Mouse (Mus musculus): ENCODE results near the gene Tgds. TPM values are rescaled to one million over a fixed set of nuclear protein-coding genes. Genes with fewer than 3 reads are reported as not detected.

Tgds gene
- polyA plus RNA-seq, 1 experiment from 2014 or later, result 34.9 TPM

- Histone ChIP-seq H3K9ac (replicated peaks; ENCODE audit: low read length) (no peak overlapping the region), H3K9me3 (ENCODE audit: low read length) (peaks cover 6% of the 10 kb centered on the region; the same call in 1 of the 2 replicates), H3K27me3 (ENCODE audit: insufficient read depth, low read length) (no peaks in the 10 kb centered on the region), H3K27ac (ENCODE audit: low read length) (no peak overlapping the region), H3K36me3 (ENCODE audit: insufficient read depth, low read length) (no peaks in the 10 kb centered on the region), H3K4me1 (ENCODE audit: insufficient read depth, low read length) (no peaks in the 10 kb centered on the region), H3K4me3 (ENCODE audit: low read length) (no peak overlapping the region), H3K4me2 (replicated peaks; ENCODE audit: low read depth, low read length) (no peak overlapping the region)
- ATAC-seq (ENCODE audit: low FRiP score, low TSS enrichment), result no peak
- WGBS, result 83% methylated on average over 14 of the region's 14 CpGs
These were observed 31.1 kb downstream of the Tgds start for GRCm38 (mm10) chr14:118101227-118101990.

GRCm38 (mm10) chr14:118098265-118098664 lies 34.3 kb downstream of the Tgds start:
- WGBS, result 42% methylated on average over 2 of the region's 2 CpGs
- no peak overlapping the region for H3K27ac ChIP-seq (ENCODE audit: low read length)
- no peak overlapping the region for H3K4me3 ChIP-seq (ENCODE audit: low read length)
- H3K27me3 ChIP-seq (ENCODE audit: insufficient read depth, low read length), result no peaks in the 10 kb centered on the region
- no peak for ATAC-seq (ENCODE audit: low FRiP score, low TSS enrichment)
- H3K9ac ChIP-seq (replicated peaks; ENCODE audit: low read length), result no peak overlapping the region
- no peak overlapping the region for H3K4me2 ChIP-seq (replicated peaks; ENCODE audit: low read depth, low read length)
- no peaks in the 10 kb centered on the region for H3K9me3 ChIP-seq (ENCODE audit: low read length)
- H3K36me3 ChIP-seq (ENCODE audit: insufficient read depth, low read length), result no peaks in the 10 kb centered on the region
- no peaks in the 10 kb centered on the region for H3K4me1 ChIP-seq (ENCODE audit: insufficient read depth, low read length)

DNA sequence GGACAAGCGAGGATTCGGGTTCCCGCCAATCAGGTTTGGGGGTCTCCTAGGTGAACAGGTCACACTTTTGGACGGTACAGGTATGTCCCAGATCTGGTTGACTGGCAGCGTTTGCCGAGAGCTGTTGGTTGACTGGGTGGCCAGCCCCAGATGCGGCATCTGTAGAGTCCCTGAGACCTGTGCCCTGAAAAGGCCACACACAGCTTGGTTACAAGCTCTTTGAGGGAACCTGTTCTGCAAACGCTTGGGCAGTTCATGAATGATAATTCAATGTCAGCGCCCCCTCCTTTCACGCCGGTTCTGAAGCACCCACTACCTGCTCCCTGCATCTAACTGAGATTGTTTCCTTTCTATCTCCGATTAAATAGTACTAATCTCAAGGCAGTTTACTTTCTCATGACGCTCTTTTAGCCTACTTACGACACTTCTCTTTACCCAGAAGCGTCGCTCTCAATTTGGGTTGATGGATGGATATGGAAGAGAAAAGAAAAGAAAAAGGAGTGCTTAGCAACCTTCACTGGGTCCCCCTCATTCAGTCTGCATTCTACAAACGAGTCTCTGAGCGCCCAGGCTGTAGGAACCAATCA lies 42.7 kb downstream of the Tgds start:
- no peaks in the 10 kb centered on the region; the same call in 1 of the 2 replicates for H3K4me1 ChIP-seq (ENCODE audit: insufficient read depth, low read length)
- H3K9ac ChIP-seq (replicated peaks; ENCODE audit: low read length), result peak overlapping the region; percentile 72
- no peaks in the 10 kb centered on the region for H3K27me3 ChIP-seq (ENCODE audit: insufficient read depth, low read length)
- peak overlapping the region; percentile 41; the same call in 1 of the 2 replicates for H3K27ac ChIP-seq (ENCODE audit: low read length)
- no peaks in the 10 kb centered on the region for H3K36me3 ChIP-seq (ENCODE audit: insufficient read depth, low read length)
- ATAC-seq (ENCODE audit: low FRiP score, low TSS enrichment), result peak; percentile 71
- H3K4me3 ChIP-seq (ENCODE audit: low read length), result peak overlapping the region; percentile 73
- 2% methylated on average over 18 of the region's 18 CpGs for WGBS
- H3K9me3 ChIP-seq (ENCODE audit: low read length), result no peaks in the 10 kb centered on the region
- H3K4me2 ChIP-seq (replicated peaks; ENCODE audit: low read depth, low read length), result peak overlapping the region; percentile 76

- Histone ChIP-seq H3K9me3 (ENCODE audit: low read length) (no peaks in the 10 kb centered on the region), H3K27me3 (ENCODE audit: insufficient read depth, low read length) (no peaks in the 10 kb centered on the region), H3K9ac (replicated peaks; ENCODE audit: low read length) (peak overlapping the region; percentile 72), H3K4me2 (replicated peaks; ENCODE audit: low read depth, low read length) (peak overlapping the region; percentile 76), H3K4me3 (ENCODE audit: low read length) (peak overlapping the region; percentile 73), H3K4me1 (ENCODE audit: insufficient read depth, low read length) (no peaks in the 10 kb centered on the region; the same call in 1 of the 2 replicates), H3K36me3 (ENCODE audit: insufficient read depth, low read length) (no peaks in the 10 kb centered on the region), H3K27ac (ENCODE audit: low read length) (peak overlapping the region; percentile 76)
- WGBS, result under 1% methylated on average over 44 of the region's 44 CpGs
- peak; percentile 81 for ATAC-seq (ENCODE audit: low FRiP score, low TSS enrichment)
These were observed 43.2 kb downstream of the Tgds start for GRCm38 (mm10) chr14:118089215-118089805.

DNA sequence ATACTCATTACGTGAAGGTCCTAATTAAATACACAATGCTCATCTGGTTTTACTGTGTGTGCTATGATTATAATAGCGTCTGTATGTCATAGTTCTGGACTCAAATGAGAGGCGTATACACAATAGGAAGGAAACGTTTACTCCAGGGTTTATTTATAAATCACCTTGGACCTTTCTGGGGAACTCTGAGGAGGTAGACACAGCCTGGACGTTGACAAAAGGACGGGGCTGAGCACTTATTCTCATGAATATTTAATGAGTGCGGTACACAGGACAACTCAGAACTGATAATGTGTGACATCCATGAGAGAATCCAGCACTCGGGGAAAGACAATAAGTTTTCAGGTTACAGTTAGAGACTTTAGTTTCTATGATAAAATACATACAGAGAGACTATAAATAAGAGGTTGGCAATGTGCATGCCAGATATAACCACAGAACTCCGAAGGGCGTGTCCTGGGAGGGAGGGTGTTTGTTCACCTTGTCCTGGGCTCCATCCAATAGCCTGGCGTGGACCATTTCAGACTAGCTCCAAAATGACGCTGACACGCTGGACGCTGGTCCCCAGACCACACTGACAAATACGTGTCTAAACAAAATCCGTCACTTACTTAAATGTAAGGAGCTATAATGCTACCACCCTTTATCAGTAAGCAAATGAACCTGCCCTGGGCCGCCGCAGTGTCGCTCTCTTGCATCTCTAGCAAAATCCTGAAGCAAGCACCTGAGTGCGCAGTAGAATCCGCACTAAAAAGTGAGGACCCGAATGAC lies 43.9 kb downstream of the Tgds start:
- Histone ChIP-seq H3K4me2 (replicated peaks; ENCODE audit: low read depth, low read length) (peak overlapping the region; percentile 76), H3K9me3 (ENCODE audit: low read length) (no peaks in the 10 kb centered on the region), H3K27ac (ENCODE audit: low read length) (peak overlapping the region; percentile 76), H3K27me3 (ENCODE audit: insufficient read depth, low read length) (no peaks in the 10 kb centered on the region), H3K4me1 (ENCODE audit: insufficient read depth, low read length) (no peaks in the 10 kb centered on the region; the same call in 1 of the 2 replicates), H3K4me3 (ENCODE audit: low read length) (peak overlapping the region; percentile 73), H3K36me3 (ENCODE audit: insufficient read depth, low read length) (no peaks in the 10 kb centered on the region), H3K9ac (replicated peaks; ENCODE audit: low read length) (peak overlapping the region; percentile 72)
- peak; percentile 63; the same call in 1 of the 2 replicates for ATAC-seq (ENCODE audit: low FRiP score, low TSS enrichment)
- 10% methylated on average over 22 of the region's 22 CpGs for WGBS

- no peak for ATAC-seq (ENCODE audit: low FRiP score, low TSS enrichment)
- 40% methylated on average over 5 of the region's 5 CpGs for WGBS
These were observed 46.1 kb downstream of the Tgds start for GRCm38 (mm10) chr14:118086271-118087035.

DNA sequence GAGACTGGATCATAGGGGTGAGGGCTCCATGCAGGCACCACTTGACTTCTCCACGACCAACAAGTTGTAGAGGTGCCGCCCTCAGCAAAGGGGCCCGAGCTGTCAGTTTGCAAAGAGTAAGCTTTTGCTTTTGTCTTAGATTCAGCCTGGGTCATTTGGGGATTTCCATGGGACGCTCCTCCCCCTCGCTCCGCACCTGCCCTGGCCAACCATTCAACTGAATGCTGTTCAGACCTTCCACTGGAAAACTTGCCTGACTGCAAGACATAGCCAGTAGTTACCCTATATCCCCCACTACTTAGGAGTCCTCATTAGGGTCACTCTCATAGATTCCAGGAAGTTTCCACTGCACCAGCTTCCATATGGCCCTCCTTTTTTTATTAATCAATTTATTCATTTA lies 48.7 kb downstream of the Tgds start:
- H3K27ac ChIP-seq (ENCODE audit: low read length), result no peak overlapping the region
- no peaks in the 10 kb centered on the region for H3K9me3 ChIP-seq (ENCODE audit: low read length)
- H3K27me3 ChIP-seq (ENCODE audit: insufficient read depth, low read length), result no peaks in the 10 kb centered on the region
- H3K4me3 ChIP-seq (ENCODE audit: low read length), result no peak overlapping the region
- no peak overlapping the region for H3K4me2 ChIP-seq (replicated peaks; ENCODE audit: low read depth, low read length)
- no peak for ATAC-seq (ENCODE audit: low FRiP score, low TSS enrichment)
- no peaks in the 10 kb centered on the region; the same call in 1 of the 2 replicates for H3K4me1 ChIP-seq (ENCODE audit: insufficient read depth, low read length)
- WGBS, result 88% methylated on average over 6 of the region's 6 CpGs
- H3K9ac ChIP-seq (replicated peaks; ENCODE audit: low read length), result no peak overlapping the region
- no peaks in the 10 kb centered on the region for H3K36me3 ChIP-seq (ENCODE audit: insufficient read depth, low read length)

More at GRCm38 (mm10) chr14:118086271-118087035, 46.1 kb downstream of the Tgds start:
- no peak overlapping the region for H3K9ac ChIP-seq (replicated peaks; ENCODE audit: low read length)
- H3K4me3 ChIP-seq (ENCODE audit: low read length), result no peak overlapping the region
- no peaks in the 10 kb centered on the region for H3K36me3 ChIP-seq (ENCODE audit: insufficient read depth, low read length)
- no peaks in the 10 kb centered on the region for H3K27me3 ChIP-seq (ENCODE audit: insufficient read depth, low read length)
- H3K4me2 ChIP-seq (replicated peaks; ENCODE audit: low read depth, low read length), result no peak overlapping the region
- H3K27ac ChIP-seq (ENCODE audit: low read length), result no peak overlapping the region
- no peaks in the 10 kb centered on the region; the same call in 1 of the 2 replicates for H3K4me1 ChIP-seq (ENCODE audit: insufficient read depth, low read length)
- H3K9me3 ChIP-seq (ENCODE audit: low read length), result no peaks in the 10 kb centered on the region

DNA sequence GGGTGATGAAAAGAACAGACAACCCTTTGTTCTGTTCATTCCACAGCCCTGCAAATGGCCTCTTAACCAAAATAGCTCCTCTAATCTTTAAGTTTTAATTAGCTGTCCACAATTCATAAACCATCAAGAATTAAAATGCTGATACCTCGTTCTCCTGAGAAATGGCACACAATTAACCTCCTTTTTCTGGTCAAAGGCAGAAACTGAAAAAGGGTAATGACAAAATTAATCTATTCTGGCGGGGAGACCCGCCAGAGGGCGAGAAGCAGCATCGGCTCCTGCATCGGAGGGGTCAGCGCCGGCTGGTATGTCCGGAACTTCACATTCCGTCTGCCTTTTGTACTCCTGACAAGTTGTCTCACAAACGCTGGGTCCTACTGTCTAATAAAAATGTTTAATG lies 51.9 kb downstream of the Tgds start:
- 35% methylated on average over 11 of the region's 11 CpGs for WGBS
- H3K4me2 ChIP-seq (replicated peaks; ENCODE audit: low read depth, low read length), result no peak overlapping the region

DNA sequence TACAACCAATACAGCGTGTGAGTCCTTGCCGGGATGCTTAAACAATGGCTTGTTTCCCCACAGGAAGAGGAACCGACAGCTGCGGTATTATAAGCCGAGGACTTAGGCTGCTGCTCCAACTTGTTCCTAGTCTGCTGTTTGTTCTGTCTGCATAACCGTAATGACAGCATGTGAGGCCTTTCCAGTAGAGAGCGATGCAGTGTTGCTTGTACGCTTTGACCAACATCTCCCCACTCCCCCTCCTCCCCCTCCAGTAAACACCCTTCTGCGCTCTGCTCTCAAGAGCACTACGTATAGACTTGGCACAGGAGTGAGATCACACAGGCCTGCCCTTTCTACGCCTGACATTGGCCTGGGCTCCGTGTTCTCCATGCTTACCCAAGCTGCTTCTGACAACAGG lies 62.5 kb downstream of the Tgds start:
- H3K9me3 ChIP-seq (ENCODE audit: low read length), result no peaks in the 10 kb centered on the region
- peak; percentile 39; the same call in 1 of the 2 replicates for ATAC-seq (ENCODE audit: low FRiP score, low TSS enrichment)
- no peaks in the 10 kb centered on the region for H3K27me3 ChIP-seq (ENCODE audit: insufficient read depth, low read length)
- H3K27ac ChIP-seq (ENCODE audit: low read length), result no peak overlapping the region
- 82% methylated on average over 12 of the region's 12 CpGs for WGBS
- H3K4me1 ChIP-seq (ENCODE audit: insufficient read depth, low read length), result no peaks in the 10 kb centered on the region
- H3K9ac ChIP-seq (replicated peaks; ENCODE audit: low read length), result no peak overlapping the region
- H3K36me3 ChIP-seq (ENCODE audit: insufficient read depth, low read length), result no peaks in the 10 kb centered on the region
- H3K4me3 ChIP-seq (ENCODE audit: low read length), result no peak overlapping the region
- H3K4me2 ChIP-seq (replicated peaks; ENCODE audit: low read depth, low read length), result no peak overlapping the region

More for the DNA sequence above, 51.9 kb downstream of the Tgds start:
- H3K27me3 ChIP-seq (ENCODE audit: insufficient read depth, low read length), result no peaks in the 10 kb centered on the region
- H3K9me3 ChIP-seq (ENCODE audit: low read length), result no peaks in the 10 kb centered on the region
- H3K36me3 ChIP-seq (ENCODE audit: insufficient read depth, low read length), result no peaks in the 10 kb centered on the region
- H3K9ac ChIP-seq (replicated peaks; ENCODE audit: low read length), result no peak overlapping the region
- ATAC-seq (ENCODE audit: low FRiP score, low TSS enrichment), result no peak
- H3K4me3 ChIP-seq (ENCODE audit: low read length), result no peak overlapping the region
- H3K27ac ChIP-seq (ENCODE audit: low read length), result no peak overlapping the region
- H3K4me1 ChIP-seq (ENCODE audit: insufficient read depth, low read length), result no peaks in the 10 kb centered on the region
